Mouse (Mus musculus) C2C12 (cell line): Measurements from ENCODE around the gene Banp. TPM values are rescaled to one million over a fixed set of nuclear protein-coding genes. Genes with fewer than 3 reads are reported as not detected.

Experiments
- H3K27me3 ChIP-seq: one replicate; pipeline ENCODE4 v1.6.1; 2011; ENCODE audit not compliant: control insufficient read depth, insufficient read depth, insufficient read length
- H3K36me3 ChIP-seq: one replicate; pipeline ENCODE4 v1.6.1; 2011; ENCODE audit not compliant: control insufficient read depth, insufficient read depth
- H3K4me3 ChIP-seq: one replicate; pipeline ENCODE4 v1.5.1; 2011; ENCODE audit warnings: mild to moderate bottlenecking, control low read depth; ENCODE audit not compliant: poor library complexity, insufficient read depth, severe bottlenecking
- H3K79me2 ChIP-seq: one replicate; pipeline ENCODE4 v1.6.1; 2011; ENCODE audit not compliant: control insufficient read depth, insufficient read depth
- H3K79me3 ChIP-seq: one replicate; pipeline ENCODE4 v1.6.1; 2011; ENCODE audit warnings: low read depth, control low read depth
- H3ac ChIP-seq: one replicate; pipeline ENCODE3; 2011; ENCODE audit warnings: low read depth; ENCODE audit not compliant: control insufficient read depth, insufficient read length
- CEBPB ChIP-seq: IDR thresholded peaks from one replicate; pipeline ENCODE4 v1.6.1; 2011; ENCODE audit warnings: low read depth, mild to moderate bottlenecking, control low read depth, moderate library complexity
- CTCF ChIP-seq: IDR thresholded peaks from one replicate; pipeline ENCODE4 v1.5.1; 2011; ENCODE audit not compliant: control insufficient read depth, insufficient read depth, insufficient read length
- FOSL1 ChIP-seq: IDR thresholded peaks from one replicate; pipeline ENCODE4 v1.8.0; 2011; ENCODE audit warnings: mild to moderate bottlenecking, low read length; ENCODE audit not compliant: poor library complexity, insufficient read depth, severe bottlenecking
- MAX ChIP-seq: IDR thresholded peaks from one replicate; pipeline ENCODE4 v1.6.1; 2011; ENCODE audit warnings: mild to moderate bottlenecking, control low read depth
- MYOD1 ChIP-seq: IDR thresholded peaks from one replicate; pipeline ENCODE4 v1.6.1; 2011; ENCODE audit warnings: low read depth; ENCODE audit not compliant: control insufficient read depth, insufficient read length
- MYOG ChIP-seq: IDR thresholded peaks from one replicate; pipeline ENCODE4 v1.6.1; 2011; ENCODE audit not compliant: control insufficient read depth, insufficient read length; ENCODE audit errors: extremely low read depth
- USF1 ChIP-seq: IDR thresholded peaks from one replicate; pipeline ENCODE4 v1.6.1; 2011; ENCODE audit warnings: low read depth, mild to moderate bottlenecking, control low read depth, moderate library complexity
- polyA plus RNA-seq: library from polyadenylated mRNA; unstranded; fragments of >200 nt; fragmentation: generic; extraction: Trizol; gene quantifications from one replicate; pipeline ENCODE4 v1.2.1, GENCODE M21; 2012; ENCODE audit warnings: missing spikeins

Gene Banp
- polyA plus RNA-seq, 1 experiment: 25.9 TPM

DNA sequence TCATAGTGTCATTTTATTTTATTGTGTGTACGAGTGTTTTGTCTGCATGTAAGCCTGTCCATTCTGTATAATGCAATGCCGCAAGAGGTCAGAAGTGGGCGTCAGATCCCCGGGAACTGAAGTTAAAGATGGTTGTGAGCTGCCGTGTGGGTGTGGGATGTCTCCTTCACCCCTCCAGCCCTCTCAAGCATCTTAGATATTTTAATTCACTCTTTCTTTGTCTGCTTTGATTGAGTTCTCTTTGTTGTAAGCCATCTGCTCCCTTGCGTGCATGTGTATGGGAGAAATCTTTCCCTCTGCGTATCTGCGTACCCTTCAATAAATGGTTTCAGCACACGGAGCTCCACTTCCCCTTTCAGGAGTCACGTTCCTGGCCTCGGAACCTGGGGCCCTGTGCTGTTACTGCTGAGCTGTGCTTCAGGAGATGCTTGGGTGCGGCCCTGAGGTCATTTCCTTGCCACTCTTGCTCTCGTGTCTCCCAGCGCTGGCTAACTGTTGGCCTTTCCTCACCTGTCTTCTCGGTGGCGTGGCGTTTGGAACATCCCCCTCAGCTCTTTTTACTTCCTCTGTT, 22.0 kb downstream of the Banp start:
- no peak overlapping the region for H3ac ChIP-seq
- peaks cover 37% of the 10 kb centered on the region for H3K79me2 ChIP-seq
- no peak overlapping the region for H3K4me3 ChIP-seq
- TF ChIP-seq MYOD1 (no peak), FOSL1 (no peak), MYOG (no peak), CEBPB (no peak)
- H3K79me3 ChIP-seq: peaks cover 9% of the 10 kb centered on the region
- no peaks in the 10 kb centered on the region for H3K27me3 ChIP-seq
- H3K36me3 ChIP-seq: peaks cover 17% of the 10 kb centered on the region

DNA sequence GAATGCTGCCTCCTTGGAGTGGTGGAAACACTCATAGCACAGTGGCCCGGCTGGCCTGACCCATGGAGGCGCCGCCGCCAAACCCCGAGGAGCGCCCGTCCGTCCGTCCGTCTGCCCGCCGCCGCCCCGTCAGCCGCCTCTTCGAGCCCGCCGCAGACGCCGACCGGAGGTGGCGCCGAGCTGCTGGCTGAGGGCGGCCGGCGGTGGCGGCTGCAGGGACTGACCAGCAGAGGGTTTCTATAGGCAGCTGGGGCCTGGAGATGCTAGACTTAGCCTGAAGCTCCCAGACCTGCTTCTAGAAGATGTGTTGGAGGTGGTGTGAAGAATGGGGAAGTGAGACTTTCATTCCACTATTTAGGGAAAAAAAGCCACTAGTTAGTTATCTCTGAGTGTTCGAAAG, 24.4 kb downstream of the Banp start:
- Histone ChIP-seq H3K27me3 (no peaks in the 10 kb centered on the region), H3ac (no peak overlapping the region), H3K79me3 (peaks cover 7% of the 10 kb centered on the region), H3K4me3 (no peak overlapping the region), H3K79me2 (peaks cover 22% of the 10 kb centered on the region), H3K36me3 (peaks cover 34% of the 10 kb centered on the region)
- TF ChIP-seq USF1 (no peak), MYOG (no peak), MYOD1 (no peak), MAX (no peak)

DNA sequence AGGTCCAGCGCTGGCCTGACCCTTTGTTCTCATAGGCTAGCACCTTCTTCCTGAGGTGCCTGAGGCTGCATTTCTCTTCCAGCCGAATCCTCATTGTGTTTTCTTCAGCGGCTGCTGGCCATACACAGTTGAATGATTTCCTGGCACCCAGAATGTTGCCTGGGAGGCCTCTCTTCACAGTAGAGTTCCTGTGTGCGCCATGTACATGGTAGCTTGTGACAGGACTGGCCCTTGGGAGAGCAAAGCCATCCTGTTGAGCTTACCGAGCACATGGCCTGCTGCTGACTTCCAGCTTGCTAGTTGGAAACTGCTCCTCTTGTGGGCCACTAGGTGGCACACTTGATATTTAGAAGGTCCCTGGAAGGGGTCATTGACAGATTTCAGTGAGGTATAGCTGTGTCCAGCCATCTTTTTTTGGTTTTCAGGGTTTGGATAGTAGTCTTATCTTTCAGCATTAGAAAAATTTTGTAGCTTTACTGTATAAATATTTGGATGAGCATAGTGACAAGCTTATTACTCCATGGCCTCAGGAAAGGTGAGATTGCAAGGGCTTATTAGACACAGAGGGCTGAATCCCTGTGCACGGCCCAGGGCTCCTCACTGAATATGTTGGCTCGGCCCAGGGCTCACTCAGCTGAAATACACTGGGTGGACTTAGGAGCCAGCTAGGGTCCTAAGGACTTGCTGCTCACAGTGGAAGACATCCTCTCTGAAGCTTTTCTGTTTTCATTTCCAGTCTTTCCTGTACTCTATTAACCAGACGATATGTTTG, 28.5 kb downstream of the Banp start:
- TF ChIP-seq FOSL1: no peak
- TF ChIP-seq USF1: no peak
- peak; percentile 47 for TF ChIP-seq CTCF
- no peak for TF ChIP-seq MYOG
- TF ChIP-seq CEBPB: no peak
- no peak for TF ChIP-seq MYOD1
- TF ChIP-seq MAX: peak; percentile 81
- H3ac ChIP-seq: no peak overlapping the region

DNA sequence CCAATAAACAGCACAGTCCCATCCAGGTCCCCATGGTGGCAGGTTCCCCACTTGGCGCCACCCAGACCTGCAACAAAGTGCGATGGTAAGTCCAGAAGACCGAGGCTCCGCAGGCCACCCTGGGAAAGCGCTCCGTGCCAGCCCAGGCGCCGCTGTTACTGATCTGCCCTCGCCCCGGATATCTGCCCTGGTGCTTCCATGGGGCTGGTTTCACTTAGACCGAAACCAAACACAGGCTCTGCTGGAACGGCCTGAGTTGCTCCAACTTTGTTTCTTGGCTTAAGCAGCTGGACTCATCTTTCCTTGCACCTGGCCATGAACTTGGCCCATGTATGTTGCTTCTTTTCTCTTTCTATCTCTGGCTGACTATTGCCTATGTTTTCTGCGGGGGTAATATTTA, 29.1 kb downstream of the Banp start:
- TF ChIP-seq FOSL1 (no peak), CEBPB (no peak), USF1 (no peak), MYOD1 (no peak), MYOG (no peak), MAX (no peak), CTCF (no peak)
- Histone ChIP-seq H3K4me3 (no peak overlapping the region), H3ac (no peak overlapping the region), H3K79me3 (no peaks in the 10 kb centered on the region), H3K36me3 (peaks cover 48% of the 10 kb centered on the region), H3K79me2 (no peaks in the 10 kb centered on the region), H3K27me3 (no peaks in the 10 kb centered on the region)

More for the DNA sequence above, 28.5 kb downstream of the Banp start:
- Histone ChIP-seq H3K27me3 (no peaks in the 10 kb centered on the region), H3K79me3 (no peaks in the 10 kb centered on the region), H3K36me3 (peaks cover 48% of the 10 kb centered on the region), H3K4me3 (no peak overlapping the region), H3K79me2 (no peaks in the 10 kb centered on the region)

DNA sequence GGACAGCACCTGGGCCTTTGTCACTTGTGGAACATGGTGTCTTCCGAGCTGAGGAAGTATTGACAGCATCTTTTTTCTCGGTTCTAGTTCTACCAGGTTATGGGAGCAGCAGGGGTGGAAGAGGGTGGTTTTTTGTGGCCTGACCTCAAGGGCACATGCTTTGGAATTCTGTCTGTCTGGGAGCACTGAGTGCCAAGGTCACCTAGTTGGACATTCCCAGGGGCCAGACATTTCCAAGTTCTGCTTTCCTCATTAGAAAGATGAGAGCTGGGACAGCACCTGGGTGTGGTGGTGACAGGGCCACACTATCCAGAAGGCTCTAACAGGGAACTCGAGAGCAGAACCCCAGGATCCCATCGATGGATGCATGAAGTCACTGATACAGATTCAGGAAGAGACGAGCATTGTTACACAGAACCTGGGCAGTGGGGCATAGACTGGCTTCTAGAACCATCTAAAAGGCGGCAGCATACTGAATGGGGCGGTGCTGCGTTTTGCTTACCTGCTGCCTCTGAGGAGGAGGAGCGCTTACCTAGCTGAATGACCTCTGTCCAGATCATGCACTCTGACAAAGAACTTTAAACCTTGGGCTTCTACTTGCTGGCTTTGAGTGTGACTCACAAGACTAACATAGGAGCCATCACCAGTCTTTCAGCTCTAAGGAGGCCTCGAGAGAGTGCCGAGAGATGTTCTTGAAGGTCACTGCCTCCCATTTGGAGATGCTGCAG, 31.4 kb downstream of the Banp start:
- Histone ChIP-seq H3ac (no peak overlapping the region), H3K79me3 (peaks cover 2% of the 10 kb centered on the region), H3K79me2 (no peaks in the 10 kb centered on the region), H3K27me3 (no peaks in the 10 kb centered on the region), H3K36me3 (peaks cover 33% of the 10 kb centered on the region), H3K4me3 (no peak overlapping the region)
- TF ChIP-seq USF1: no peak
- TF ChIP-seq CTCF: no peak
- TF ChIP-seq MYOD1: no peak
- TF ChIP-seq CEBPB: no peak

DNA sequence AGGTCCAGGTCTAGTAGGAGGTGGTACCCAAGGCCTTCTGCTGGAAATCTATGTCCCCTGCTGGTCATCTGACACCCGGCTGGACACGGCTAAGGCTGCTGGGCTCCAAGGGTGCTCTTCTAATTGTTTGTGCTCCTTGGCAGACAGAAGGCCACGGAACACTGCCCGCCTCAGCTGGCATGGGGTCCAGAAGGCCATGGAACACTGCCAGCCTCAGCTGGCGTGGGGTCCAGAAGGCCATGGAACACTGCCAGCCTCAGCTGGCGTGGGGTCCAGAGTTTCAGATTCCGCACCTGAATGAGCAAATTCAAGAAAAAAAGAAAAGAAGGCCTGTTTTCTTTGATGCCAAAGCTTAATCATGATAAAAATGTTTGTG, 32.0 kb downstream of the Banp start:
- Histone ChIP-seq H3K36me3 (peaks cover 31% of the 10 kb centered on the region), H3K79me2 (no peaks in the 10 kb centered on the region), H3ac (no peak overlapping the region), H3K4me3 (no peak overlapping the region), H3K27me3 (no peaks in the 10 kb centered on the region), H3K79me3 (peaks cover 2% of the 10 kb centered on the region)
- TF ChIP-seq FOSL1: no peak
- no peak for TF ChIP-seq MYOG
- no peak for TF ChIP-seq MYOD1
- TF ChIP-seq CTCF: no peak
- no peak for TF ChIP-seq CEBPB
- no peak for TF ChIP-seq MAX
- TF ChIP-seq USF1: no peak
